Mouse (Mus musculus) cerebellum, postnatal 4 days (tissue): ENCODE data around the gene Slc34a3.

Experiments used
- DNase-seq, 2 experiments: peaks; one replicate each; pipeline ENCODE4 v3.0.0; 2022; ENCODE audit warnings: low spot score in 2 of 2, mixed read lengths in 1 of 2

Slc34a3 gene

DNA sequence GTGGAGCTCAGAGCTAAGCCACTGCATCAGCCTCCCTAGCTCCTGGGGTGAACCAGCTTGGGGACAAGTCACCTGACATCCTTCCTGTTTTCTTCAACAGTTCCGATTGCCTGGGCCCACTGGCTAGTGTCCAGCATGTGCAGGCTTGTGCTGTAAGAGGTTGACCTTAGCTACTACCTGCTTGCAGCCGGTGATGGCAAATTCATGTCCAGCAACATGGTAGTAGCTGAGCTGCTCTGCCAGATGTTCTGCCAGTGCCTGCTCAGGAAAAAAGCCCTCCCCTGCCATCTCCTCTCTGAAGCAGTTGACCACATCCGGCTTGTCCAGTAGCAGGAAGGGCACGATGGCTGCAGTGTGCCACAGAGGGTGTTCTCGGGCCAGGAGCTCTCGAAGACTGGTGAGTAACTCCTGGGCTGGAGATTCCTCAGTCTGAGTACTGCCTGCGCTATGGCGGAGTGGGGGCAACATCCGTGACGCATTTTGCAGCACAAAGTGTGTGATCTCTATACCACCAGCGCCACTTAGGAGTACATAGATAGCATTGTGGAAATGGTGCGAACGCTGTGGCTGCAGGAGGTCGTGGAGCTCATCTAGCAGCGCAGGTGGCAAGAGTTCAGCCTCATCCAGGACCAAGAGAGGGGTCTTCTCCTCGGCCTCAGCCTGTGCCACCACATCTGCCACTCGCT lies 39.5 kb downstream of the Slc34a3 start:
- DNase-seq = no peak

DNA sequence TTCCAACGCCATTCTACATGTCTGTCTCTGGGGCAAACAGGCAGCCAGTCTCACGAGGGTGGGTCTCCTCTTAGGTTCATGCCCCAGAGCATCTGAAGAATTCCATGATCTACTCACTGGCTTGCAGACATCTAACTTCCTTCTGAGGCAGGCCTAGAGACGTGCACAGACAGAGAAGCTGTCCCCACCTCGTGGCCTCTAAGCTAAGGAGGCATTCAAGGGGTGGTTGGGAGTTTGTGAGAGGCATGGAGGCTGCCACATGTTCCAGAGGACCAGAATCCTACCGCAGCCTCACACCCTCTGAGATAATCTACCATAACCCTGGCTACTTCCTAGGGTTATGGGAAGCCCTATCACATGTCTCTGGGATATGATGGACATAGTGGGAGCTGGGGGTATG lies 40.2 kb downstream of the Slc34a3 start:
- DNase-seq = no peak

DNA sequence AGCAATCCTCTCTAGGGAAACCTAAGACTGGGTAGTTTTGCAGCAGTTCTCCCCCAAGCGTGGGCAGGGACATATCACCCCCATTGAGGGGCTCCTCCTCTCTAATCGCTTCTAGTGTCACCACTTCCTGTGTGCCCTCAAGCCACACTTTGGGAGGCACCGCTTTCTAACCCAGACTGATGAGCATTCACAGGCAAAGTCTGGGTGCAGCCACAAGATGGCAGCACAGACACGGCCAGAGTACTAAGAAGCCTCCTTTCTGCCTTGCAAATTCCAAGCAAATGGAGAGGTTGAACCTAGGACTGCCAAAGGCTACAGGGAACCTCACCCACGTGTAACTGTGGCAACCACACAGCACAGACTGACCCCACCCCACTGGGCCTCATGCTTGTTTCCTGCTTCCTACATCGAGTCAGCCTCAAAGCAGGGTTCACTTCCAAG lies 40.8 kb downstream of the Slc34a3 start:
- peak; percentile 70 to 83 for DNase-seq

DNA sequence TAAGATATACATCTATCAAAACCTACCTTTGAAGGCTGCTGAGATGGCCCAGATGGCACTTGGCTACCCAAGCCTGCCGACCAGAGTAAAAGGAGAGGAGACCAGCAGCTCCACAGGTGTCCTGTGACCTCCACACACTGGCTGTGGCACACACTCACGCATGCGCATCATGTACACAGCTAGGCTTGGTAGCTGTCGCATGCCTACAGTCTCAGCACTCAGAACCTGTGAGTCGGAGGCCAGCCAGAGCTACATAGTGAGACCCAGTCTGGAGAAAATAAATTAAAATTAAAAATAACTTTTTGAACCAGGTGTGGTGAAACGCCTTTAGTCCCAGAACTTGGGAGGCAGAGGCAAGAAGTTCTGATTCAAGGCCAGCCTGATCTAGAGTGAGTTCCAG lies 46.3 kb downstream of the Slc34a3 start:
- no peak for DNase-seq

DNA sequence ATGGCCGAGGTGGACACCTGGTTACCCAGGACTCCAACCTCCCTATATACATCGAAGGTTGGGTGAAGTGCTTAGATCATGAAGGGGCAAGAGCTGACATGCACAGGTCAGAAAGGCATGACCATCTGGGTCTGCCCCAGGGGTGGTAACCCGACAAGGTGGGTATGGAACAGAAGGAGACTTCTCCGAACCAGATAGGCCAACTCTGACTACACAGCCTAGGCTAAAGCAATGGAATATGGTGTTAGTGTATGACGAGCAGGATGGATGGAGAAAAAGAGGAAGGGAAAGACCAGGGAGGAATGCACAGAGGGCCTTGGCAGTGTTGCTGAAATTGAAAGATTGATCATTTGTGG lies 47.6 kb downstream of the Slc34a3 start:
- DNase-seq = no peak

DNA sequence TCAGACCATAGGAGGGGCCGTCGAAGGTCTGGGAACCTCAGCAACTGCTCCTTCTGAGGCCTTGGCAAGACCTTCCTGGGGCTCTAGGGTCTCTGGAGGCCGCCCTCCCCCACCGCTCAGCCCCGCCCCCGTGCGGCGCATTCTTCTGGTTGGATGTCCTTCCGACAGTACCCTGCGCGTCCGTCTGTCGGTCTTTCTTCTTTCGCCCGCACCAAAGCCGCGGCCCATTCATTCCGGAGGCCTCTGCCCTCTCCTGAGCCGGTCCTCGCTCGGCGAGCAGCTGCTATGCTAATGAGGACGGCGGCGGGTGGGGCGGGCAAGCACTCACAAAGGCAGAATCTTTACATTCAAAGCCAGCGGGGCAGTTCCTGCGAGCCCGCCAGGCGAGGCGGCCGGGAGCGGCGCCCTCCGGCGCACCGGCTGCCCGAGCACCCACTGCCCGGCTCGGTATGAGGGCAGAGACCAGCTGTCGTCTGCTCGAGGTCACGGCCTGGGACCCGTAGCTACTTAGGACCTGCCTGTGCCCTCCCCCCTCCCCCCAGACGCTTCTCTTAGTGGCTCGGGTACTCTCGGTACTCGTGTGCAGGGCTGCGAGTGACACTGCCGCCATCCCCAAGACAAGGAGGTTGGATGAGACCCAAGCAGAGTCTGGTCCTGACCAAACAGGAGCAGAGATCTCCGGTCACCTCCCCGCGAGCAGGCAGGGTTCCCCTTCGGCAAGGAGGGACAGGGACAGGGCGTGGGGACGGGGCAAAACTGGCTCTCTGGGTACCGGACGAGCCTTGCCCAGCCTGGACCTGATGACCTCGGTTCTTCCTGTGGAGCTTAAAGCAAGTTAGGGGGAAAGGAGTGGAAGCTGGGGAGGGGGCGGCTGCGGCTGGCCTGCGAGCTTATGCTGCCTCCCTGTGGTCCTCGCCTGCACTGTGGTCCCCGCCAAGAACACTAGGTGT lies 48.3 kb downstream of the Slc34a3 start:
- peak in 1 of 2 experiments; percentile 58 for DNase-seq

DNA sequence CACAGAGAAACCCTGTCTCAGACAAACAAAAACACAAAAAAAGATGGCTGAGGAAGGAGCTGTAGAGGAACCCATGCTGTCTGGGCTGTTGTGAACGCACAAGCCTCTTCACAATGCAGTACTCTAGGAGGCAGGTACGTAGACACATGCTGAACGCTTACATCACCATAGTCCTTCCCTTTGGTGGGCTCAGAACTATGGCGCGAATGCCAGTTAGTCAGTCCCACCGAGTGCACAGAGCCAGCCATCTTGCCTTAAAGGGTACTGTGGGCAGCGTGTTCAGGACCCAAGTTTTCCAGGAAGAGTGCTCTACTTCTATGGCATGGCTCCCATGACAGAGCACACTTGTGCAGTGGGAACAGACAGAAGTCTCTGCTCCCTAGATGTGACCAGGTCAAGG lies 49.7 kb downstream of the Slc34a3 start:
- no peak for DNase-seq

DNA sequence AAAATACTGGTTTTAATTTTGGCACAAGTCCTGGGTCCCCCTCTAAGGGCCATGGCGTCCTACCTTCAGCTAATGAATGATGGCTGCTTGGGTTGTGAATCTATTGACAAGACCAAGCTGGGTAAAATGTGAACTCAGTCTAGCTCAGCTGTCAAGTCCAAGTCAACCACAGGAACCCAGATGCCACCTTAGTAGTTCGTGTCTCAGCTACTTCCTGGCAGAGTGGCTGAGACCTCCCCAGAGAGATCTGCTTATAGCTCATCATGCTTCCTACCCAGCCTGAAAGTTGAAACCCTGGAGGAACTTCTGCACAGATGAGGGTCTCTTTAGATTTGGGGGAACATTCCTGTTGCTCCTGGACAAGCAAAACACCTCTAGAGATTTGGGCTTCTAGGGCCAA lies 50.8 kb downstream of the Slc34a3 start:
- DNase-seq = no peak

DNA sequence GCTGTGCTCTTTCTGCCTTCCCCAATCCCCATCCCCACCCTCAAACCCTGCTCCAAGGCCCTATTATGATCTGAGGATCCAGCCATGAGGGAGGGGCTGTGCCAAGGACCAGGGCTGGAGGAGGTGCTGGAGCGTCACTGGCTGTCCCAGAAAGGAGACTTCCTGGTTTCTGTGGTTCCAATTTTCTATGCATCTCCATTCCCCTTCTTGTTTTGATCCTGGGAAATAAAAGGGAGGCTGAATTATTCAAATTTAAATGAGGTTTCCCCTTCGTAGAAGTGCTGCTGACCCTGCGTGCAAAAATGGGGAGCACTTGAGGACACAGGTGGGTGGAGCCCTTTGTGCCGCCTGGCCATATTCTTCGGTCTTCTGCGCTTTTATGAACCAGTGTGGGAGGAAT lies 51.5 kb downstream of the Slc34a3 start:
- no peak for DNase-seq

DNA sequence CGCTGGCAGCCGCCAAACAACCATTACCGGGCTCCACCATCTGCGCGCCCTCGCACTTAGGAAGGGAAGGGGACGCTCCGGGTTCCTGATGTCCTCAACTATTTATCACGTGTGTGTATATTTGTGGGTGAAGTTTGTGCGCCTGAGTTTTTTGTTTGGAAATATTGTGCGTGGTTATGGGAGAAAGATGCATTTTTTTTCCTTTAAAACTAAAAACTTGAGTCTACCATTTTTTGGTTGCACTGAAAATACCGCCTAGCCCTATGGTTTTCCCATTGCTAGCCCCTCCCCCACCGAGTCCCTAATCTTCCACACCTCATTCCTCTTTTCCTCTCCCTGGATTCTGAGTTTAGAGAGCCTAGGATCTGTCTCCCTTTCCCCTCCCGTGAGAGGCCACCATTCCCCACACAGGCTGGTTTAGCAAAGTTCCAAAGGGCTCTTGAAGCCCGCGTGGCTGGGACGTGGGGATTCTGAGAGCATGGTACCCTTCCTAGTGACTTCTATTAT lies 52.2 kb downstream of the Slc34a3 start:
- DNase-seq = no peak

DNA sequence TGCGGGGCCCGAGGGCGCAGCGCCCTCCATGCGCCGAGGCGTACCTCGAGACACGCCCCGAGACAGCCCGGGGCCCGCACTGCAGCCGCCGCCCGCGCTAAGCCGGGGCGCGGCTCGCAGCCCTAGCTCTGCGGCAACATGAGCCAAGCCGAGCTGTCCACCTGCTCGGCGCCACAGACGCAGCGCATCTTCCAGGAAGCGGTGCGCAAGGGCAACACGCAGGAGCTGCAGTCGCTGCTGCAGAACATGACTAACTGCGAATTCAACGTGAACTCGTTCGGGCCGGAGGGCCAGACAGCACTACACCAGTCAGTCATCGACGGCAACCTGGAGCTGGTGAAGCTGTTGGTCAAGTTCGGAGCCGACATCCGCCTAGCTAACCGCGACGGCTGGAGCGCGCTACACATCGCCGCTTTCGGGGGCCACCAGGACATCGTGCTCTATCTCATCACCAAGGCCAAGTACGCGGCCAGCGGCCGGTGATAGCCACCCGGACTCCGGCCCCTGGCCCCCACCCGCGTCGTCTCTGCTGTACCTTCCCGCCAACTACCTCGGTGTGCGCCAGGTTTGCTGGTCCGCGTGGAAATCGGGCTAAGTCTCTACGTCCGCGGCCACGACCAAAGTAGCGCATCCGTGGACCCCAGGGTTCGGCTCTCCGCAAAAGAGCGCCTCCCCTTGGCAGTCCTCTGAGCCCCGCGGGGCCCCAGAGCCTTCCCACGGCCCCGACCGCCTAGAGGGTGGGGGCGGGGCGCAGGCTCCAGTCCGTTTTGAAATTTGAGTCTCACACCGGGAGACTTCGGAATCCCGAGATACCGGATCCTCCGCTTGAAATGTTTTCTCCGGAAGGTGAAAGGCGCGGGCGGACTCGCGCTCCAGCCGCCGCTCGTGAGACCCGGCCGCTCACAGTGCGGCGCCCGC lies 52.9 kb downstream of the Slc34a3 start:
- peak in 1 of 2 experiments; percentile 52 for DNase-seq

DNA sequence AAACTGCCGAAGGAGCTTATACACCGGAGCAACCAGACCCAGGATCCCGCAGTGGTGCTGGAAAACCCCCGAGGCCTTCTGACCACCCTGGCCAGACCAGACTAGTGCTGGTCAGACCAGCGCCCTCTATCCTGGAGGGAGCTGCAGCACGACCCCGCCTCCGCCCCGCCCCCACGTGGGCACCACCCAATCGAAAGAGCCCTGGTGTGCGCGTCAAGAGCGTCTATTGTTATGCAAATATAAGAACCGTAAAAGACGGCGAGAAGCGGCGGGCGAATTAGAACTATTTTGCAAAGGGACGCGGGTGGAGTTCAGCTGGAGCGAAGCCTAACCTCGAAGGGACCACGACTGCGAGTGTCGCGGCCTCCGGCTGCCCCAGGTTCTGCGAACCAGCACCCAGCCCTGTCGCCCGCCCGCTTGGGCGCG lies 53.7 kb downstream of the Slc34a3 start, which contains the start of gene Nrarp:
TSS of gene Nrarp (plus strand) at position 281 of the 426 bp plus-strand sequence.
- peak; percentile 92 to 93 for DNase-seq

DNA sequence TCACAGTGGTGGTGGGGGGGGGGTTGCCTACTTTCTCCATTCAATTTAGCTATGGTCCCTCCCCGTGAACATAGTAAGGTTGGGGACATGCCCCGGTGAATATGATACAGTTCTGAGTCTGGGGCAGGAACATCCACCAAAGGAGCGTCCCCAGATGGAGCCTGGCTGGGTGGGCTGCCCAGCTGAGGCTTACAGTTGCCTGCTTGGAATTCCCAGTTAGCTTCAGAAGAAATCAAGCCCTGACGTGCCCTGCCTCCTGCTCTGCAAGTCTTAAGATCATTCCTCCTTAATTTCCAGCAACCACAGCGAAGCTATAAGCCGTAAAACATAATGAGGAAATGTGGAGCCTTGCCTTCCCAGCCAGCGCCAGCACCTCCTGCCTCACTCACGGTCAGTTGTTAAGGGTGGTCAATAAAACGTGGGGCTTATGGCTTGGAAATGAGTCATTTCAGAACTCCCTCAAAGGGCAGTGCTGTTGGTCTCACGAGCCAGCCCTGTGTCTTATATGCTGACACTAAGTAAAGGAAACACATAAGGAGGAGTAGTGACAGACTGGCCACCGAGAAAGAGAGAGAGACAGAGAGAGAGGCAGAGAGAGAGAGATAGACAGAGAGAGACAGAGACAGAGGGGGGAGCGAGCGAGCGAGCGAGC lies 54.5 kb downstream of the Slc34a3 start:
- DNase-seq = no peak
